Mouse (Mus musculus) midbrain, embryonic 15.5 days (tissue): ENCODE measurements at regions not wholly inside any gene's neighbourhood (a gene's known extent, or its start where the extent isn't known, plus 50 kb on each side); places are given as distances from the start of the nearest gene placed in this dataset.
A peak's percentile ranks its signal among the peaks of the same experiment; 100 is the strongest.

ENCODE experiments used
- ATAC-seq: fragments of 200-750 bp; cut with Nextera tagmentation; replicated peaks from 2 replicates; pipeline ENCODE4 v1.8.0; 2017; ENCODE audit warnings: moderate TSS enrichment
- H3K27ac ChIP-seq: fragments of 300-500 bp; sonication (generic); 2 replicates; pipeline ENCODE4 v1.5.1; 2015; ENCODE audit warnings: mild to moderate bottlenecking, inconsistent platforms
- H3K27me3 ChIP-seq: fragments of 300-500 bp; sonication (generic); replicated peaks from 2 replicates; pipeline ENCODE4 v1.6.1; 2015; ENCODE audit warnings: inconsistent platforms
- H3K36me3 ChIP-seq: fragments of 300-500 bp; sonication (generic); replicated peaks from 2 replicates; pipeline ENCODE4 v1.6.1; 2015; ENCODE audit warnings: inconsistent platforms
- H3K4me1 ChIP-seq: fragments of 300-500 bp; sonication (generic); 2 replicates; pipeline ENCODE4 v1.6.1; 2015; ENCODE audit warnings: inconsistent platforms
- H3K4me2 ChIP-seq: fragments of 300-500 bp; sonication (generic); 2 replicates; pipeline ENCODE4 v1.6.1; 2015; ENCODE audit warnings: inconsistent platforms, mild to moderate bottlenecking, moderate library complexity
- H3K4me3 ChIP-seq: fragments of 300-500 bp; sonication (generic); 2 replicates; pipeline ENCODE4 v1.5.1; 2015; ENCODE audit warnings: mild to moderate bottlenecking, inconsistent platforms
- H3K9ac ChIP-seq: fragments of 300-500 bp; sonication (generic); 2 replicates; pipeline ENCODE4 v1.6.1; 2015; ENCODE audit warnings: mild to moderate bottlenecking, inconsistent platforms
- H3K9me3 ChIP-seq: fragments of 300-500 bp; sonication (generic); 2 replicates; pipeline ENCODE4 v1.6.1; 2016; ENCODE audit warnings: inconsistent platforms
- whole genome bisulfite sequencing: fragments of 180-500 bp; shearing (Covaris S2); methylation state at CpG from one replicate; pipeline ENCODE4 v1.1.7; 2015; ENCODE audit warnings: mixed read lengths; 5-methylcytosine and 5-hydroxymethylcytosine counted together

GRCm38 (mm10) chr9:87383513-87383912 lies 128.2 kb upstream of the Cep162 start:
- 83% methylated on average over 3 of the region's 3 CpGs for WGBS
- Histone ChIP-seq H3K4me2 (no peak overlapping the region), H3K27me3 (no peaks in the 10 kb centered on the region), H3K4me3 (no peak overlapping the region), H3K9me3 (no peaks in the 10 kb centered on the region), H3K9ac (no peak overlapping the region), H3K27ac (no peak overlapping the region), H3K4me1 (no peaks in the 10 kb centered on the region), H3K36me3 (no peaks in the 10 kb centered on the region)
- ATAC-seq: no peak

DNA sequence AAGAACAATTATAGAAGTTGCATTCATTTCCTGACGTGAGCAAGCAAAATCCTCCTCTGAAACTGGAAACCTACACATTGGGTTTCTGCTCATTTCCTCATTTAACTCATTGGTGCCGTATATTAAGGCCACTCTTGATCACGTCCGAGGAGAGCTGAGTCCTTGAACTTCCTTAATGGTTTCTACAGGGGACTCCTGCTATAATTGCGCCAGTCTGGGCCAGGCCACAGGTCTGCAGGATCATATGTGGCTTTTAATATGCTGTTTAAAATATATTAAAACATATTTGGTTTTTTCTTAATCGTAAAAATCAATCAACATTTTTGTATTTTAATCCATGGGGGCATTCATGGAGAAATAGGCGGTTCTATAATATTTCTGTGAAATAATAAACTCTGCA lies 122.6 kb upstream of the Cep162 start:
- Histone ChIP-seq H3K9ac (no peak overlapping the region), H3K4me3 (no peak overlapping the region), H3K9me3 (no peaks in the 10 kb centered on the region), H3K4me1 (no peaks in the 10 kb centered on the region), H3K27me3 (peaks cover 8% of the 10 kb centered on the region; the same call in 1 of the 2 replicates), H3K36me3 (no peaks in the 10 kb centered on the region), H3K4me2 (no peak overlapping the region), H3K27ac (no peak overlapping the region)
- no peak for ATAC-seq
- WGBS: 90% methylated on average over 7 of the region's 7 CpGs

GRCm38 (mm10) chr9:87376731-87377310 lies 121.5 kb upstream of the Cep162 start:
- ATAC-seq: no peak
- 77% methylated on average over 10 of the region's 10 CpGs for WGBS

DNA sequence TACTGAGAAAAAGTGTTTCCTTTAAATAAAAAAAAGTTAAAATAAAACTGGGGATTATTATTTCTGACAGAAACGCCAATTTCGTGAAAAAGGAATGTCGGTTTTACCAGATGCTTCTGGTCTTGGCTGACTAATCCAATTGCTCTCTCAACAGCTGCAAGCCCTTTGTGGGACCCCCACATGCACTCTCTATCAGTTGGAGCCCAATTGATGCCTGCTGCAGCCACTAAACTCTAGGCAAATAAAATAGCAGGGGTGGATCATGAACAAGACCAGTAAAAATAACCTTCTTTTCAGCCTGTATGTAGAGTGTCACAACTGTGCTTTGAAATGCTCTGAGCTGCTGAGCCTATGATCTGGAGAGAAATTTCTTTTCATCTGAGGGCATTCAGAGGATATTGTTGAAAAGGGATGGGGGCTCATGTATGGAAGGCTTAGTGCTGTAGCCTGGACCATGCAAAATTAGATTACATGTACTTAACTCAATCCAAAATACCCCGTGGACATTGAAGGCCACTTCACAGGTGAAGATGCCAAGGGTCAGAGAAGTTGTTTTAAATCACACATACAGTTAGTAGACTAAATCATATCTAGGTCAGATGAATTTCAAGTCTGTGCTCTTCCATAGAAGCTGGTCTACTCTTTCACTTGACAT lies 117.0 kb upstream of the Cep162 start:
- no peak overlapping the region for H3K9ac ChIP-seq
- peaks cover 16% of the 10 kb centered on the region for H3K27me3 ChIP-seq
- H3K9me3 ChIP-seq: no peaks in the 10 kb centered on the region
- no peak overlapping the region for H3K4me3 ChIP-seq
- no peak overlapping the region for H3K27ac ChIP-seq
- H3K4me2 ChIP-seq: no peak overlapping the region
- H3K36me3 ChIP-seq: no peaks in the 10 kb centered on the region
- WGBS: 43% methylated on average over 4 of the region's 4 CpGs
- peak; percentile 52; the same call in 1 of the 2 replicates for ATAC-seq
- no peaks in the 10 kb centered on the region for H3K4me1 ChIP-seq

More at GRCm38 (mm10) chr9:87376731-87377310, 121.5 kb upstream of the Cep162 start:
- H3K4me1 ChIP-seq: no peaks in the 10 kb centered on the region
- no peak overlapping the region for H3K4me3 ChIP-seq
- H3K9ac ChIP-seq: no peak overlapping the region
- H3K27ac ChIP-seq: no peak overlapping the region
- no peak overlapping the region for H3K4me2 ChIP-seq
- H3K27me3 ChIP-seq: peaks cover 8% of the 10 kb centered on the region; the same call in 1 of the 2 replicates
- no peaks in the 10 kb centered on the region for H3K36me3 ChIP-seq
- H3K9me3 ChIP-seq: no peaks in the 10 kb centered on the region

GRCm38 (mm10) chr9:87369059-87369458 lies 113.7 kb upstream of the Cep162 start:
- Histone ChIP-seq H3K27ac (no peak overlapping the region), H3K27me3 (peaks cover 18% of the 10 kb centered on the region), H3K4me1 (no peaks in the 10 kb centered on the region), H3K4me2 (no peak overlapping the region), H3K4me3 (no peak overlapping the region), H3K9ac (no peak overlapping the region), H3K36me3 (no peaks in the 10 kb centered on the region), H3K9me3 (no peaks in the 10 kb centered on the region)
- ATAC-seq: no peak
- WGBS: 73% methylated on average over 4 of the region's 4 CpGs

DNA sequence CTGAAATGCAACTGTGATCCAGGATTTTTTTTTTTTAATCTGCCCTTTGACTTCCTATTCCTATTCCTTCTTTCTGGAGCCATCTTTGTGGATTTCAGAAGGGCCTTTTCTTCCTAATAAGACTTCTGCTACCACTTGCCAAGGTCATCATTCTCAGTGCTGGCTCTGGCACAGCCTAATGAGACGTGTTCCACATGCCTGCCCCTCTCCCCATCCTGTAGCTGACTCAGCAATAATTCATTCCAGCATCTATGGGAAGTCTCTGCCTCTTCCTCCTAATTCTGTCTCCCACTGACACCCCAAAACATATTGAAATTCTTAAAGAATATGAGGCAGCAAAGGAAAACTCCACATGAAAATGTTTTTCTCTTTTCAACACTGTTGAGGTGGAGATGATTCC lies 91.7 kb upstream of the Cep162 start:
- H3K9me3 ChIP-seq: no peaks in the 10 kb centered on the region
- H3K9ac ChIP-seq: no peak overlapping the region
- H3K4me1 ChIP-seq: no peaks in the 10 kb centered on the region
- no peaks in the 10 kb centered on the region for H3K27me3 ChIP-seq
- H3K27ac ChIP-seq: no peak overlapping the region
- no peak overlapping the region for H3K4me2 ChIP-seq
- H3K36me3 ChIP-seq: no peaks in the 10 kb centered on the region
- 56% methylated on average over 1 of the region's 1 CpGs for WGBS
- ATAC-seq: no peak
- no peak overlapping the region for H3K4me3 ChIP-seq

DNA sequence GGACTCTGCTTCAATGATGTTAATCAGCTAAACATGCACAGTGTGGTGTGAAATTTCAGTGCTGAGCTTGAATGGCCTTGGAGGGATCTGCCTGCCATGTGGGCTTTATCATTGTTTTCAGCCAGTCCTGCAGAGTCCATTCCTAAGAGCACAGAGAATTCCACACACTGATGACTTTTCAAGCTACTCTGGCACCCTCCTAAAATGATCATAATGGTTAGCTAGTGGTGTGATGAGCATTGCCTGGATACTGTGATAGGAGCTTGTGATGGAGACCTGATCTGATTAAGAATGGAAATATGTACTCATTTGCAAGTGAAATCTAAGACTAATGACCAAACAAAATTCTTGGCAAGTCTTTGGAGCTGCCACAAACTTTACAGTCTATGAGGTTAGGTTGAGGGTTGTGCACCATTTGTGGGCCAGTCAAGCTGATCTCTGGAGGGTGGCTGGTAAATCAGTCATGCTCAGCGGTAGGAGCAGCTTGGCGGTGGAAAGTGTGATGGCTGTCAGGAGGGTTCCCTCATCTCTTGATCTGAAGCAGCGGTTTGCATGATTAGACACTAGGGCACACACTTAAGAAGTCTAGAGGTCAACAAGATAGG lies 91.0 kb upstream of the Cep162 start:
- H3K27ac ChIP-seq: no peak overlapping the region
- H3K27me3 ChIP-seq: no peaks in the 10 kb centered on the region
- H3K4me3 ChIP-seq: no peak overlapping the region
- H3K36me3 ChIP-seq: no peaks in the 10 kb centered on the region
- ATAC-seq: no peak
- WGBS: 52% methylated on average over 3 of the region's 3 CpGs
- no peaks in the 10 kb centered on the region for H3K9me3 ChIP-seq
- H3K9ac ChIP-seq: no peak overlapping the region
- H3K4me1 ChIP-seq: no peaks in the 10 kb centered on the region
- H3K4me2 ChIP-seq: no peak overlapping the region

DNA sequence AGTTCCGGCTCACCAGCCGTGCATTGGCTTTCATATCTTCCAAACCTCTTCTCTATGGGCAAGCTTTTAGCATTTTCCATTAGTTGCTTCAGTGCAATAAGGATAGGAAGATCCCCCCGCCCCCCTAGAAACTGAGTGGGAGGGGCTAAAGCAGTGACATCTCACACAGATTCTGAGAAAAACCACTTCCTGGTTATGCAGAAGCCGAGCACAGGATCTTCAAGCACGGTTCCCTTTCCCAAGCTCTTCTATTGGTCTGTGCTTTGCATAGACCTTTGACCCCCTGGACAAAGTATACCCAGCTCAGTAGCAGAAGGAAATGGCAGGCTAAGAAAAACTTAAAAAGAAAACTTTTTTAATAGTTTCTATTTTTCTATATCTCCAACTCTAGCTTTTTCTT lies 86.1 kb upstream of the Cep162 start:
- Histone ChIP-seq H3K4me2 (no peak overlapping the region), H3K36me3 (no peaks in the 10 kb centered on the region), H3K27ac (no peak overlapping the region), H3K4me3 (no peak overlapping the region), H3K4me1 (no peaks in the 10 kb centered on the region), H3K27me3 (no peaks in the 10 kb centered on the region), H3K9ac (no peak overlapping the region), H3K9me3 (no peaks in the 10 kb centered on the region)
- ATAC-seq: no peak
- WGBS: 81% methylated on average over 5 of the region's 5 CpGs

DNA sequence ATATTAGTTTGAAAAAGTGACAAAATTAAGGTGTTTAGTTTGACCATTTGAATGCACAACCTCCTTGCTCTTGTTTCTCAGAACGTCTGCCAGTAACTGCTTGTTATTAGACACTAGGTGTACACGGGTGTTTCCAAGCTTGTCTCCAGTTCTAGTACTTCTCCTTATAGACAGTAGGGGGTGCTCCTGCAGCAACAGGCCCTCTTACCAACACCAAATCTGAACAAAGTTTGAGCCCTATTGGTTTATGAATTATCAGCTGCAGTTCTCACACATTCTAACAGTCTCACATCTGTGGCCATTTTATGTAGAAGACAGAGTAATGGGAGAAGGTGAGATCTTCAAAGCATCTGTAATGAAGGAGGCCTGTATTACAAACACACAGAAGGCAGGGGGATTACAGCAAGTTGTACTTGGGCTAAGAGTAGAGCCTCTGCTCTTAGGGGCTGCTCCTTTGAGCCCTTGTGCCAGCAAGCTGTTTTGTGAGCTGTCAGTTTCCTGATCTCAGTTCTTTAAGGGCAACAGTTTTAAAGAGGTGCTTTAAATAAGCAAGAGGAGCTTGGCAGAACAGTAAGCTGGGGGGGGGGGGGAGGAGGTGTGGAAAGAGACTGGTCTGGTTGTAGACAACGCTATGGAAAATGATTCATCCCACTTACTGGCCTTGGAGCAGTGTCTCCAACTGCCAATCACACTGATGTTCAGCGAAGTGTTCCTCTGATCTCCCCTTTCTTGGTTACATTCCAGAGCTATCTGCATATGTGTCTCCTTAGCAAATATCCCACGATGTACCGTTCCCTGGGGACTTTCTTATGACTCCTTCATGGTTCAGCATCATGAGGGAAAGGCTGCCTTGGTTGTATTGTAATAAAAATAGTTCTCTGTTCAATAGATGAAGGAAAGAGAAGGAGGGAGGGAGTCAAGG lies 71.3 kb upstream of the Cep162 start:
- 68% methylated on average over 6 of the region's 6 CpGs for WGBS
- H3K9ac ChIP-seq: no peak overlapping the region
- H3K4me3 ChIP-seq: no peak overlapping the region
- no peak overlapping the region for H3K27ac ChIP-seq
- ATAC-seq: no peak
- no peaks in the 10 kb centered on the region for H3K9me3 ChIP-seq
- no peaks in the 10 kb centered on the region for H3K27me3 ChIP-seq
- no peaks in the 10 kb centered on the region for H3K36me3 ChIP-seq
- H3K4me1 ChIP-seq: no peaks in the 10 kb centered on the region
- H3K4me2 ChIP-seq: no peak overlapping the region

DNA sequence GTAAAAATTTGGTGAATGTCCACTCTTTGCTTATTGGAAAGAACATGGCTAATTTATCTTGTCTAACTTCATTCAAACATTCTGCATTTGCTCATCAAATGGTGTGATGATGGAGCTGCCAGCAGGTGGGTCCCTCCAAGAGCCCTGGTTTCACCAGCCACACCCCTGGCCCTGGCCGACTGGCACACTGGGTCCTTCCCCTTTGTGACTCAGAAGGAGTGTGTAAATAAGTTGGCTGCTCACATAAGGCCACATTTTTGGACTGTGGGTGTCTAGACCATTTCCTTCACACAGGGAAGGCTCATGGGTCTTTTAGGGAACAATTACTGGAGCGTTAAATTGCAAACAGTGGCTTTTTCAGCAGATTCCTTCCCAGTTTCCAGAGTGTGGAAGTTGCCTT lies 68.4 kb upstream of the Cep162 start:
- Histone ChIP-seq H3K27me3 (no peaks in the 10 kb centered on the region), H3K36me3 (no peaks in the 10 kb centered on the region), H3K4me3 (no peak overlapping the region), H3K4me1 (no peaks in the 10 kb centered on the region), H3K9me3 (no peaks in the 10 kb centered on the region), H3K27ac (no peak overlapping the region), H3K9ac (no peak overlapping the region), H3K4me2 (no peak overlapping the region)
- ATAC-seq: no peak
- 79% methylated on average over 2 of the region's 2 CpGs for WGBS

DNA sequence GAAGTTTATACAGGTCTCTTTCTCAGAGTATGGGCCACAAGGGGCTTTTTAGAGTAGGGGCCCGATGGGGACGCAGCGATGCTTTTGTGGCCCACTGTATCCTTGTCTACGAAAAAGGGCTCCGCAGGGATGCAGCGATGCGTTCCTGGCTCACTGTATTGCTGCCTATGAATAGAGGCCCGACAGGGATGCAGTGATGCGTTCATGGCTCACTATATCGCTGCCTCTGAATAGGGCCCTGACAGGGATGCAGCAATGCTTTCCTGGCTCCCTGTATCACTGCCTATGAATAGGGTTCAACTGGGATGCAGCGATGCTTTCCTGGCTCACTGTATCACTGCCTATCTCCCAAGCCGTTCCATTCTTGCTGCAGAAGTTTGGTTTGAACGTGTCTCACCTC lies 65.4 kb upstream of the Cep162 start:
- Histone ChIP-seq H3K4me1 (no peaks in the 10 kb centered on the region), H3K36me3 (no peaks in the 10 kb centered on the region), H3K4me3 (no peak overlapping the region), H3K9me3 (no peaks in the 10 kb centered on the region), H3K9ac (no peak overlapping the region), H3K4me2 (no peak overlapping the region), H3K27ac (no peak overlapping the region), H3K27me3 (no peaks in the 10 kb centered on the region)
- 74% methylated on average over 13 of the region's 13 CpGs for WGBS
- no peak for ATAC-seq

DNA sequence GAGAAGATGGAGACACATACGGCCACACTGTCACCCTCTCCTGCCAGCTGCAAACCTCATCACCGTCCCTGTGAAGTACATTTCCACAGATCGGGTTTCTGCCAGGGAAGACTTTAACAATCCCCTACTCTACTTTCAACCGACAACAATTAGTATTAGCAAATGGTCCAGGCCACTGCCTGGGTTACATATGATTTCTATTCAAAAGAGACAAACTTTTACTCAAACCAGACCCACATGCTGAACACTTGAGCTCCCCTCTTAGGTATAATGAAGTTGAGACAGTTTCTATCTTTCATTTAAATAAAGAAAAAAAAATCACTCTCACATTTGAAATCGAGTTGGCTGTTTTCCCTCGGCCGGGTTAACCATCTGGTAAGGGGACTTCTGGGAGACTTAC lies 63.4 kb upstream of the Cep162 start:
- Histone ChIP-seq H3K4me1 (no peaks in the 10 kb centered on the region), H3K27me3 (no peaks in the 10 kb centered on the region), H3K9ac (no peak overlapping the region), H3K36me3 (no peaks in the 10 kb centered on the region), H3K9me3 (no peaks in the 10 kb centered on the region), H3K4me3 (no peak overlapping the region), H3K4me2 (no peak overlapping the region), H3K27ac (no peak overlapping the region)
- 80% methylated on average over 7 of the region's 7 CpGs for WGBS
- no peak for ATAC-seq
